Mouse (Mus musculus) brain, embryonic 14.5 days (tissue): Measurements from ENCODE around the gene Zfp827.

Experiments used
- CTCF ChIP-seq: fragments of 200-500 bp; IDR thresholded peaks from 2 replicates; pipeline ENCODE4 v1.5.1; 2012; ENCODE audit warnings: inconsistent platforms, mild to moderate bottlenecking, moderate library complexity, borderline replicate concordance; ENCODE audit not compliant: insufficient read depth, insufficient read length; ENCODE audit errors: extremely low read depth
- POLR2A ChIP-seq: fragments of 200-500 bp; IDR thresholded peaks from 2 replicates; pipeline ENCODE4 v1.6.1; 2012; ENCODE audit warnings: mild to moderate bottlenecking, inconsistent platforms, borderline replicate concordance; ENCODE audit not compliant: poor library complexity, insufficient read depth, insufficient read length, severe bottlenecking; ENCODE audit errors: extremely low read depth

DNA sequence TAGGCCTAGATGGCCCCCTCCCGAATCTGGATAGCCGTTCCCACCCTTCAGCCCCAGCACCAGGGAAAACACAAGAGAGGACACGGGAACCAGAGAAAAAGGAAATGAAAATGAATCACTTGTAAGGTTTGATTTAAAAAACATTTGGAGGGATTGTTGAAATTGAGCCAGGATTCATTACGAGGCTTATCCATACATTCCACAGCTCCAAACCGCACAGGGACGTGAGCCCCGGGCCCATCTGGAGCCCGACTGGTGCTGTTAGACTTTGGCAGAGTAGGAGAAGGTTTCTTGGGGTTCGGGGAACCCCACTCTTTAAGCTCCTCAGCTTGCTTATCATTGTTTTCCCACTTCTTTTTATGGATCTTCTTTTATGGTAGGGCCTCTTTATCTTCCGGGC is 76.9 kb downstream of the Zfp827 start:
- TF ChIP-seq CTCF (no peak), POLR2A (no peak)
